Mouse (Mus musculus) stomach, postnatal 0 days (tissue): Measurements from ENCODE around the gene Higd1b. TPM values are rescaled to one million over a fixed set of nuclear protein-coding genes. Genes with fewer than 3 reads are reported as not detected.

Experiments
- ATAC-seq: fragments of 200-750 bp; cut with Nextera tagmentation; 2 replicates; pipeline ENCODE4 v1.8.0; 2017; ENCODE audit not compliant: low FRiP score, low TSS enrichment
- DNase-seq: peaks from one replicate; pipeline ENCODE4 v3.0.0-alpha.2; 2016; ENCODE audit warnings: low spot score
- H3K27ac ChIP-seq: fragments of 300-500 bp; sonication (generic); replicated peaks from 2 replicates; pipeline ENCODE4 v1.5.1; 2014; ENCODE audit warnings: mild to moderate bottlenecking, control low read depth
- H3K27me3 ChIP-seq: fragments of 300-500 bp; sonication (generic); 2 replicates; pipeline ENCODE4 v1.6.1; 2014; ENCODE audit warnings: low read length; ENCODE audit not compliant: control insufficient read depth, insufficient read depth
- H3K36me3 ChIP-seq: fragments of 300-500 bp; sonication (generic); 2 replicates; pipeline ENCODE4 v1.6.1; 2014; ENCODE audit warnings: low read length, mixed read lengths; ENCODE audit not compliant: control insufficient read depth, insufficient read depth
- H3K4me1 ChIP-seq: fragments of 300-500 bp; sonication (generic); replicated peaks from 2 replicates; pipeline ENCODE4 v1.6.1; 2014; ENCODE audit warnings: antibody characterized with exemption; ENCODE audit not compliant: control insufficient read depth, insufficient read depth
- H3K4me2 ChIP-seq: fragments of 300-500 bp; sonication (generic); replicated peaks from 2 replicates; pipeline ENCODE4 v1.6.1; 2014; ENCODE audit warnings: low read depth, mild to moderate bottlenecking, control low read depth, moderate library complexity
- H3K4me3 ChIP-seq: fragments of 300-500 bp; sonication (generic); 2 replicates; pipeline ENCODE4 v1.5.1; 2014; ENCODE audit warnings: low read depth, low read length, control low read depth
- H3K9ac ChIP-seq: fragments of 300-500 bp; sonication (generic); 2 replicates; pipeline ENCODE4 v1.6.1; 2014; ENCODE audit warnings: mild to moderate bottlenecking, low read length, control low read depth, mixed read lengths
- H3K9me3 ChIP-seq: fragments of 300-500 bp; sonication (generic); 2 replicates; pipeline ENCODE4 v1.6.1; 2016; ENCODE audit warnings: low read length; ENCODE audit not compliant: control insufficient read depth
- CTCF ChIP-seq: IDR thresholded peaks from 2 replicates; pipeline ENCODE4 v1.5.1; 2016; ENCODE audit warnings: antibody characterized with exemption, low read depth, mild to moderate bottlenecking, moderate library complexity
- EP300 ChIP-seq: optimal IDR thresholded peaks from 2 replicates; pipeline ENCODE3; 2016; ENCODE audit warnings: antibody characterized with exemption
- WGBS: fragments of 180-500 bp; shearing (Covaris S2); extraction: QIAGEN DNeasy Blood & Tissue Kit; methylation state at CpG from one replicate; pipeline ENCODE4 v1.1.7; 2014; 5-methylcytosine and 5-hydroxymethylcytosine counted together
- polyA plus RNA-seq: library from polyadenylated mRNA; unstranded; fragments of >200 nt; fragmentation: Nextera tagmentation; extraction: Ambion mirVana; gene quantifications from 2 replicates; pipeline ENCODE4 v1.2.1, GENCODE M21; 2015

The Higd1b gene
- polyA plus RNA-seq, 1 experiment from 2014 or later: 5.9 TPM

- no peaks in the 10 kb centered on the region for H3K4me1 ChIP-seq
- no peak overlapping the region for H3K27ac ChIP-seq
- H3K4me2 ChIP-seq: no peak overlapping the region
- no peaks in the 10 kb centered on the region for H3K9me3 ChIP-seq
- no peak overlapping the region for H3K9ac ChIP-seq
- WGBS: 31% methylated on average over 3 of the region's 3 CpGs
- no peak for ATAC-seq
- DNase-seq: no peak
- no peak overlapping the region for H3K4me3 ChIP-seq
- no peaks in the 10 kb centered on the region for H3K36me3 ChIP-seq
- H3K27me3 ChIP-seq: no peaks in the 10 kb centered on the region
- TF ChIP-seq CTCF: no peak
- no peak for TF ChIP-seq EP300
Measured at GRCm38 (mm10) chr11:102820432-102820831, 15.2 kb upstream of the Higd1b start.

- H3K27me3 ChIP-seq: no peaks in the 10 kb centered on the region
- H3K9ac ChIP-seq: no peak overlapping the region
- no peak overlapping the region for H3K27ac ChIP-seq
- H3K9me3 ChIP-seq: no peaks in the 10 kb centered on the region
- TF ChIP-seq EP300: no peak
- TF ChIP-seq CTCF: no peak
- ATAC-seq (no peak), DNase-seq (peak; percentile 44)
- H3K36me3 ChIP-seq: no peaks in the 10 kb centered on the region
- H3K4me3 ChIP-seq: no peak overlapping the region
- no peak overlapping the region for H3K4me2 ChIP-seq
- no peaks in the 10 kb centered on the region for H3K4me1 ChIP-seq
- 45% methylated on average over 6 of the region's 6 CpGs for WGBS
Measured at GRCm38 (mm10) chr11:102821231-102821630, 14.4 kb upstream of the Higd1b start.

GRCm38 (mm10) chr11:102826476-102826875 is 9.2 kb upstream of the Higd1b start:
- ATAC-seq (no peak), DNase-seq (no peak)
- H3K27ac ChIP-seq: no peak overlapping the region
- no peak overlapping the region for H3K9ac ChIP-seq
- WGBS: 78% methylated on average over 2 of the region's 2 CpGs
- no peaks in the 10 kb centered on the region for H3K4me1 ChIP-seq
- no peaks in the 10 kb centered on the region for H3K36me3 ChIP-seq
- H3K9me3 ChIP-seq: no peaks in the 10 kb centered on the region
- H3K4me3 ChIP-seq: no peak overlapping the region
- TF ChIP-seq CTCF (no peak), EP300 (no peak)
- H3K27me3 ChIP-seq: no peaks in the 10 kb centered on the region
- H3K4me2 ChIP-seq: no peak overlapping the region

GRCm38 (mm10) chr11:102827097-102827496 is 8.6 kb upstream of the Higd1b start:
- Histone ChIP-seq H3K4me3 (no peak overlapping the region), H3K27me3 (no peaks in the 10 kb centered on the region), H3K9ac (no peak overlapping the region), H3K36me3 (no peaks in the 10 kb centered on the region), H3K27ac (no peak overlapping the region), H3K4me1 (no peaks in the 10 kb centered on the region), H3K4me2 (no peak overlapping the region), H3K9me3 (no peaks in the 10 kb centered on the region)
- 53% methylated on average over 4 of the region's 4 CpGs for WGBS
- ATAC-seq (no peak), DNase-seq (no peak)
- TF ChIP-seq CTCF (no peak), EP300 (no peak)

- WGBS: 68% methylated on average over 4 of the region's 4 CpGs
- no peak for DNase-seq
- H3K4me2 ChIP-seq: no peak overlapping the region
Measured at GRCm38 (mm10) chr11:102830276-102830675, 5.4 kb upstream of the Higd1b start.

GRCm38 (mm10) chr11:102832700-102833297 is 2.9 kb upstream of the Higd1b start:
- peak; percentile 16; the same call in 1 of the 2 replicates for ATAC-seq
- Histone ChIP-seq H3K36me3 (no peaks in the 10 kb centered on the region), H3K27me3 (no peaks in the 10 kb centered on the region), H3K27ac (no peak overlapping the region), H3K9ac (no peak overlapping the region), H3K4me1 (no peaks in the 10 kb centered on the region), H3K4me3 (no peak overlapping the region), H3K9me3 (no peaks in the 10 kb centered on the region), H3K4me2 (no peak overlapping the region)
- no peak for TF ChIP-seq EP300
- peak; percentile 39 for TF ChIP-seq CTCF
- WGBS: 40% methylated on average over 18 of the region's 18 CpGs
- peak; percentile 29 for DNase-seq

More at GRCm38 (mm10) chr11:102830276-102830675, 5.4 kb upstream of the Higd1b start:
- Histone ChIP-seq H3K27ac (no peak overlapping the region), H3K36me3 (no peaks in the 10 kb centered on the region), H3K4me3 (no peak overlapping the region), H3K4me1 (no peaks in the 10 kb centered on the region), H3K9ac (no peak overlapping the region), H3K27me3 (no peaks in the 10 kb centered on the region), H3K9me3 (no peaks in the 10 kb centered on the region)
- ATAC-seq: no peak
- TF ChIP-seq EP300 (no peak), CTCF (no peak)
